Mouse (Mus musculus) heart, postnatal 0 days (tissue): ENCODE data around the gene Olfr747. TPM values are rescaled to one million over a fixed set of nuclear protein-coding genes. Genes with fewer than 3 reads are reported as not detected.
"Not testable (repeated sequence)": the region's sequence is repeated elsewhere in the genome, so short reads cannot be mapped to it uniquely, and the experiment has no call there.

Experiments used
- ATAC-seq: fragments of 200-750 bp; cut with Nextera tagmentation; 2 replicates; pipeline ENCODE4 v1.8.0; 2017; ENCODE audit warnings: low read depth, moderate number of reproducible peaks, moderate library complexity; ENCODE audit not compliant: insufficient read depth
- DNase-seq: peaks from one replicate; pipeline ENCODE4 v3.0.0-alpha.2; 2016; ENCODE audit warnings: low spot score
- H3K27ac ChIP-seq: fragments of 300-500 bp; sonication (generic); 2 replicates; pipeline ENCODE4 v1.5.1; 2014; ENCODE audit warnings: low read depth, mild to moderate bottlenecking
- H3K27me3 ChIP-seq: fragments of 300-500 bp; sonication (generic); 2 replicates; pipeline ENCODE4 v1.6.1; 2014; ENCODE audit warnings: low read length, mixed read lengths; ENCODE audit not compliant: control insufficient read depth, insufficient read depth
- H3K36me3 ChIP-seq: fragments of 300-500 bp; sonication (generic); replicated peaks from 2 replicates; pipeline ENCODE4 v1.6.1; 2014; ENCODE audit warnings: low read length, mixed read lengths; ENCODE audit not compliant: control insufficient read depth, insufficient read depth
- H3K4me1 ChIP-seq: fragments of 300-500 bp; sonication (generic); 2 replicates; pipeline ENCODE4 v1.6.1; 2014; ENCODE audit warnings: antibody characterized with exemption; ENCODE audit not compliant: control insufficient read depth, insufficient read depth
- H3K4me2 ChIP-seq: fragments of 300-500 bp; sonication (generic); 2 replicates; pipeline ENCODE4 v1.6.1; 2014; ENCODE audit warnings: low read depth, mild to moderate bottlenecking, low read length, moderate library complexity
- H3K4me3 ChIP-seq: fragments of 300-500 bp; sonication (generic); 2 replicates; pipeline ENCODE4 v1.5.1; 2014; ENCODE audit warnings: low read depth, low read length
- H3K9ac ChIP-seq: fragments of 300-500 bp; sonication (generic); replicated peaks from 2 replicates; pipeline ENCODE4 v1.6.1; 2014; ENCODE audit warnings: low read depth, low read length, mixed read lengths
- H3K9me3 ChIP-seq: fragments of 300-500 bp; sonication (generic); replicated peaks from 2 replicates; pipeline ENCODE4 v1.6.1; 2016; ENCODE audit warnings: low read length; ENCODE audit not compliant: control insufficient read depth
- CTCF ChIP-seq: IDR thresholded peaks from 2 replicates; pipeline ENCODE4 v1.5.1; 2016; ENCODE audit warnings: antibody characterized with exemption, control low read depth, low read depth
- EP300 ChIP-seq: IDR thresholded peaks from 2 replicates; pipeline ENCODE4 v1.6.1; 2016; ENCODE audit warnings: antibody characterized with exemption, low read depth
- WGBS: fragments of 180-500 bp; shearing (Covaris S2); extraction: QIAGEN DNeasy Blood & Tissue Kit; methylation state at CpG from one replicate; pipeline ENCODE4 v1.1.7; 2014; 5-methylcytosine and 5-hydroxymethylcytosine counted together
- polyA plus RNA-seq: library from polyadenylated mRNA; unstranded; fragments of >200 nt; fragmentation: Nextera tagmentation; extraction: Ambion mirVana; gene quantifications from 2 replicates; pipeline ENCODE4 v1.2.1, GENCODE M21; 2015
- total RNA-seq: library from RNA; depleted of rRNA; stranded (reverse); fragments of >200 nt; gene quantifications from 2 replicates; pipeline ENCODE4 v1.2.3, GENCODE M21; 2014; ENCODE audit warnings: low replicate concordance; rRNA removed

Olfr747 gene
- total RNA-seq (not detected in 2 replicates), polyA plus RNA-seq (not detected in 2 replicates)

DNA sequence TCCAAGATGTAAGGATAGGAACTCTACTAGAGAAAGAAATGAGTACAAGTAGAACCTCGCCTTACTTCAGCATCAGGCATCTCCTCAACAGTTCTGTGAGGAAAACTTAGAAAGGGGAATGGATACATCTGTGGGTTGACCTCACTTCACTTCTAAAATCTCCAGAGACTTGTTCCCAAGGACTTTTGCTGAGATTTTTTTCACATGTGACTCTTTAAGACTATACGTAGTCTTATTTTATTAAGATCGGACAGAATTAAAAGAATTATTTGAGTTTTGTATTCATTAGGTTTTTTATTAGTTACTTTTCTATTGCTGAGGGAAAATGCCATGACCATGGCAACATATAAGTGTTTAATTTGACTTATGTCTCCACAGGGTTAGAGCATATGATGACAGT lies at the start of gene Olfr747:
Olfr747 (minus strand) TSS at position 101 of the 400 bp plus-strand sequence.
- Histone ChIP-seq H3K36me3 (no peaks in the 10 kb centered on the region), H3K27me3 (no peaks in the 10 kb centered on the region), H3K4me2 (no peak within 1 kb of the TSS), H3K9me3 (no peaks in the 10 kb centered on the region), H3K27ac (no peak within 1 kb of the TSS), H3K4me3 (no peak within 1 kb of the TSS), H3K4me1 (no peaks in the 10 kb centered on the region), H3K9ac (no peak within 1 kb of the TSS)
- no peak for ATAC-seq
- TF ChIP-seq EP300, result no peak
- no peak for TF ChIP-seq CTCF
- WGBS, result 76% methylated on average over 3 of the region's 3 CpGs
- DNase-seq, result no peak

DNA sequence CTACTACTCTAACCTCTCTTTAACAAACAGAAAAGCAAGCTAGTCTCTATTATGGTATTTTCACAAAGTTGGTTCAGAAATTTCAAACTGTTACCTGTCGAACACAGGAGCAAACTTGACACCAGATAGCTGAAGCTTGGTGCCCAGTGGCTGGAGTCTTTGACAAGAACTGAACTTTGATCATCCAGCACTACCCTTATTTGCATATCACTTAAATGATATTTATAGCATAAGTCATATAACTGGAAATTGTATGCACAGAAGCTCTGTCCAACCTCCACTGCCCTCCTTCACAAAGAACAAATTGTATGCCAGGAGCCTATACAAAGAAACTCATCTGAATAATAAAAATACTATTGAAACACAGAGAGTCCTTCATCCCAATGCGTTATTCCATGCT lies 48.6 kb upstream of the Olfr747 start:
- Histone ChIP-seq H3K36me3 (no peaks in the 10 kb centered on the region), H3K4me1 (no peaks in the 10 kb centered on the region)

DNA sequence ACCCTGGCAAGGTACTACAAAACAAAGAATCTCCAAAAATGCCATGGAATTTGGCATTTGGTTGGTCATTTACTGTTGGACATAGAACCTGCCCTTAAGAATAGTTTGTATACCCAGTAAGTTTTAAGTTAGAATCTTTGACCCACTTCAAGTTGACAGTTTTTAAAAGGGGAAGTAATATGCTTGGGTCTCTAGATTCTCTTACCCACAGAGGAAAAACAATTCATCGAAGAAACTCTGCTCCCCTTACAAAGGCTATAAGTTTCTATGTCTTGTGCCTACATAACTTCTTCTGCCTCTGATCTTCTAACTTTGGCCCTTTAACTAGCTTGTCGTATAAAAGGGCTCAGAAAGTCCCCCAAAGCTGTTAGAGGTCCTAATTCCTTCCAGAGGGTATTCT lies 47.3 kb upstream of the Olfr747 start:
- Histone ChIP-seq H3K9me3 (no peaks in the 10 kb centered on the region), H3K36me3 (no peaks in the 10 kb centered on the region), H3K4me3 (no peak overlapping the region), H3K27me3 (no peaks in the 10 kb centered on the region), H3K4me2 (no peak overlapping the region), H3K4me1 (no peaks in the 10 kb centered on the region), H3K9ac (no peak overlapping the region), H3K27ac (no peak overlapping the region)
- DNase-seq (no peak), ATAC-seq (no peak)
- no peak for TF ChIP-seq CTCF
- TF ChIP-seq EP300, result no peak
- WGBS, result 57% methylated on average over 2 of the region's 2 CpGs

More for the DNA sequence above, 48.6 kb upstream of the Olfr747 start:
- no peak overlapping the region for H3K9ac ChIP-seq
- TF ChIP-seq CTCF, result no peak
- no peak for TF ChIP-seq EP300
- H3K27me3 ChIP-seq, result no peaks in the 10 kb centered on the region
- 51% methylated on average over 2 of the region's 2 CpGs for WGBS
- no peak overlapping the region for H3K4me3 ChIP-seq
- no peak for DNase-seq
- no peak overlapping the region for H3K27ac ChIP-seq
- H3K9me3 ChIP-seq, result no peaks in the 10 kb centered on the region
- no peak for ATAC-seq
- no peak overlapping the region for H3K4me2 ChIP-seq

DNA sequence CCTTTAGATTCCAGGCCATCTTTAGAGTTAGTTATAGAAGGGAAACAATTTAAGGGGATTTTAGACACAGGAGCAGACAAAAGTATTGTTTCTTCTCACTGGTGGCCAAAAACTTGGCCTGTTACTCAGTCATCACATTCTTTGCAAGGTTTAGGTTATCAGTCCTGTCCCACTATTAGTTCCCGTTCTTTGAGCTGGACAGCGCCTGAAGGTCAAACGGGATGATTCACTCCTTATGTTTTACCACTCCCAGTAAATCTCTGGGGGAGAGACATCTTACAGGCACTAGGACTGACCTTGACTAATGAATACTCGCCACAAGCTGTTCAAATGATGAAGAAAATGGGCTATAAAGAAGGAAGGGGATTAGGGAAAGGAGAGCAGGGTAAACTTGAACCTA lies 29.4 kb upstream of the Olfr747 start:
- H3K4me1 ChIP-seq, H3K9me3 ChIP-seq, H3K4me3 ChIP-seq, H3K27me3 ChIP-seq, H3K9ac ChIP-seq, ATAC-seq, H3K27ac ChIP-seq, H3K4me2 ChIP-seq, H3K36me3 ChIP-seq, DNase-seq: not testable (repeated sequence)
- WGBS, result 59% methylated on average over 3 of the region's 4 CpGs

DNA sequence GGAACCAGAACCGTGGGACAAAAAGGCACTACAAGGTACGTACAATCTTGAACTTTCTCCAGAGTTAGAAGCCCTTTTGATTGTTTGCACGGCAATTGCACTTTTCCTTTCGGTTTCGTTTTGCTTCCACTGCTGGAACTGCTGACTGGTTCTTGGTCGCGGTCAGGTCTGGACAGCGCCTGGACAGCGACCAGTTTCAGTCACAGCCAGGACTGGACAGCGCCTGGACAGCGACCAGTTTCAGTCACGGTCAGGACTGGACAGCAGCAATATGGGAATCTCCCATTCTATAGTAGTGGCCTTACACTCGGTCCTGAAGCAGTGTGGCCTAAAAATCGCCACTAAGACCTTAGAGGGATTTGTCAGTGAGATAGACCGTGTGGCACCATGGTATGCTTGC lies 26.9 kb upstream of the Olfr747 start:
- H3K4me3 ChIP-seq, DNase-seq, ATAC-seq, H3K4me2 ChIP-seq, H3K4me1 ChIP-seq, H3K9ac ChIP-seq, H3K36me3 ChIP-seq, H3K27me3 ChIP-seq, H3K27ac ChIP-seq: not testable (repeated sequence)
- 87% methylated on average over 14 of the region's 15 CpGs for WGBS
- peaks cover 16% of the 10 kb centered on the region; the same call in 1 of the 2 replicates for H3K9me3 ChIP-seq

DNA sequence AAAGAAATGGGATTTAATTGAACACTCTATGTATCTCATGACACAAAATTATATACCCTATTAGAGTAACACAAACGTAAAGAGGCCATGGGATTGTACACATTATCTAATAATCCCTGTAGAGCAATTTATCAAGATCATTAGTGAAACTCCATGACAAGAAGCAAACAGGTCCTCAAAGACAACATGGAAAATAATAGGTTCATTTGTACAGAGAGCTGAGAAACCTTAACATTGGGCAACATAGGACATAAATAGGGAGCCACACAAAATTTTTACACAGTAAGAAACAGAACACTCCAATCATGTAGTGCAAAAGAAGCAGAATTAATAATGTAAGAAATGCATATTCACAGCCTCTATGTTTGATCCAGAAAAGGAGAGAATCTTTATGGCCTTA lies 14.1 kb upstream of the Olfr747 start, which contains the start of gene Olfr748:
Olfr748 (plus strand) TSS at position 301 of the 400 bp plus-strand sequence.
- H3K9me3 ChIP-seq, result no peaks in the 10 kb centered on the region
- H3K9ac ChIP-seq, result no peak within 1 kb of the TSS
- no peaks in the 10 kb centered on the region for H3K36me3 ChIP-seq
- TF ChIP-seq CTCF (no peak), EP300 (no peak)
- no peaks in the 10 kb centered on the region for H3K4me1 ChIP-seq
- no peaks in the 10 kb centered on the region for H3K27me3 ChIP-seq
- no peak within 1 kb of the TSS for H3K4me3 ChIP-seq
- H3K27ac ChIP-seq, result no peak within 1 kb of the TSS
- DNase-seq (no peak), ATAC-seq (no peak)
- WGBS, result 47% methylated on average over 1 of the region's 1 CpGs
- no peak within 1 kb of the TSS for H3K4me2 ChIP-seq
